Mouse (Mus musculus) liver (tissue): ENCODE results near the gene Crabp1.
A peak's percentile ranks its signal among the peaks of the same experiment; 100 is the strongest.

ENCODE experiments used
- DNase-seq: peaks from one replicate; pipeline ENCODE4 v3.0.0-alpha.2; 2020; ENCODE audit warnings: mixed read lengths

Gene Crabp1

GRCm38 (mm10) chr9:54776451-54776982, 12.0 kb downstream of the Crabp1 start:
- no peak for DNase-seq

GRCm38 (mm10) chr9:54779280-54779679, 14.7 kb downstream of the Crabp1 start:
- DNase-seq = no peak

- no peak for DNase-seq
Observed at GRCm38 (mm10) chr9:54782504-54782903, 18.0 kb downstream of the Crabp1 start.

GRCm38 (mm10) chr9:54784003-54784402, 19.5 kb downstream of the Crabp1 start:
- no peak for DNase-seq

GRCm38 (mm10) chr9:54785215-54785614, 20.7 kb downstream of the Crabp1 start:
- no peak for DNase-seq

GRCm38 (mm10) chr9:54786083-54786482, 21.5 kb downstream of the Crabp1 start:
- DNase-seq = no peak

- no peak for DNase-seq
Observed at GRCm38 (mm10) chr9:54787760-54788159, 23.2 kb downstream of the Crabp1 start.

- no peak for DNase-seq
Observed at GRCm38 (mm10) chr9:54790271-54790670, 25.7 kb downstream of the Crabp1 start.

- DNase-seq = no peak
Observed at GRCm38 (mm10) chr9:54801460-54801961, 37.0 kb downstream of the Crabp1 start.

GRCm38 (mm10) chr9:54802749-54803679, 38.5 kb downstream of the Crabp1 start:
- DNase-seq = no peak

GRCm38 (mm10) chr9:54804351-54804750, 39.8 kb downstream of the Crabp1 start:
- DNase-seq = no peak

GRCm38 (mm10) chr9:54807761-54808160, 43.2 kb downstream of the Crabp1 start:
- no peak for DNase-seq

GRCm38 (mm10) chr9:54809953-54810352, 45.4 kb downstream of the Crabp1 start:
- no peak for DNase-seq

GRCm38 (mm10) chr9:54816508-54817201, 52.1 kb downstream of the Crabp1 start:
- no peak for DNase-seq

- peak; percentile 11 for DNase-seq
Observed at GRCm38 (mm10) chr9:54821442-54822100, 57.0 kb downstream of the Crabp1 start.
